ENCODE assay signal across 10 mouse cellular contexts in genomic region chr2:147877543-147877904, GRCm38 (mm10).
A peak's percentile ranks its signal among the peaks of the same experiment; 100 is the strongest.
DNase-seq lines count a peak whose midpoint lies in the region; ATAC-seq and TF ChIP-seq lines count a peak whose summit lies in the region.
"Had no signal": no experiment of that assay in that cellular context is flagged by ENCODE, and none has a peak within 500 bp of the region (broad histone marks: within the 10 kb centered on the region; RNA-seq: fewer than 3 reads in every experiment).

No protein-coding gene starts in this region.

- peaks cover 7% of the 10 kb centered on the region; the same call in 1 of the 2 replicates for H3K4me1 ChIP-seq in kidney, postnatal 0 days (replicated peaks; ENCODE audit: insufficient read depth, low read length)
- H3K4me1 ChIP-seq in forebrain, embryonic 13.5 days, result peaks cover 22% of the 10 kb centered on the region
- H3K4me1 ChIP-seq in limb, embryonic 13.5 days, result peaks cover 14% of the 10 kb centered on the region
- H3K4me1 ChIP-seq in neural tube, embryonic 15.5 days, result peaks cover 23% of the 10 kb centered on the region
- H3K4me1 ChIP-seq in cerebellum, adult 2 months (ENCODE audit: control insufficient read depth, insufficient read depth, low read length), result no peaks in the 10 kb centered on the region

- H3K9ac ChIP-seq in kidney, postnatal 0 days (ENCODE audit: low read depth, low read length), result no peak overlapping the region
- 0 out of 2 replicates have a peak overlapping the region, but pooled peaks have one; percentile 48 for H3K9ac ChIP-seq in forebrain, embryonic 13.5 days
- H3K9ac ChIP-seq in limb, embryonic 13.5 days, result 0 out of 2 replicates have a peak overlapping the region, but pooled peaks have one; percentile 45
- 0 out of 2 replicates have a peak overlapping the region, but pooled peaks have one; percentile 30 for H3K9ac ChIP-seq in neural tube, embryonic 15.5 days (replicated peaks)

- 0 out of 2 replicates have a peak, but pooled peaks cover 3% of the 10 kb centered on the region for H3K27me3 ChIP-seq in kidney, postnatal 0 days (ENCODE audit: insufficient read depth, low read length)
- H3K27me3 ChIP-seq in forebrain, embryonic 13.5 days, result peaks cover 24% of the 10 kb centered on the region
- peaks cover 35% of the 10 kb centered on the region for H3K27me3 ChIP-seq in limb, embryonic 13.5 days
- H3K27me3 ChIP-seq in neural tube, embryonic 15.5 days (replicated peaks), result peaks cover 26% of the 10 kb centered on the region
- peaks cover 2% of the 10 kb centered on the region; the same call in 1 of the 2 replicates for H3K27me3 ChIP-seq in cerebellum, adult 2 months (ENCODE audit: control insufficient read depth, insufficient read depth, low read length)

- no peak for ATAC-seq in kidney, postnatal 0 days (replicated peaks; ENCODE audit: low FRiP score, low read depth)
- 0 out of 2 replicates have a peak, but pooled peaks have one; percentile 16 for ATAC-seq in forebrain, embryonic 13.5 days
- no peak for ATAC-seq in limb, embryonic 13.5 days (ENCODE audit: low FRiP score, low read depth)
- ATAC-seq in neural tube, embryonic 15.5 days (ENCODE audit: low FRiP score), result no peak
- ATAC-seq in CD4-positive, CD25-positive, alpha-beta regulatory T cell, adult 4 months, result no peak

- peak overlapping the region; percentile 37 for H3K4me3 ChIP-seq in kidney, postnatal 0 days (replicated peaks; ENCODE audit: low read depth, low read length)
- H3K4me3 ChIP-seq in forebrain, embryonic 13.5 days, result peak overlapping the region; percentile 36
- H3K4me3 ChIP-seq in limb, embryonic 13.5 days, result peak overlapping the region; percentile 38
- peak overlapping the region; percentile 39 for H3K4me3 ChIP-seq in neural tube, embryonic 15.5 days (replicated peaks)
- no peak overlapping the region for H3K4me3 ChIP-seq in cerebellum, adult 2 months (replicated peaks; ENCODE audit: insufficient read depth, low read depth, low read length)

- TF ChIP-seq CTCF in kidney, postnatal 0 days (IDR thresholded peaks at IDR 0.05; ENCODE audit: low read depth), result no peak
- no peak for TF ChIP-seq CTCF in cerebellum, adult 2 months (IDR thresholded peaks at IDR 0.05; ENCODE audit: borderline replicate concordance, insufficient read depth, low read depth, low read length)

- DNase-seq in kidney, postnatal 0 days (ENCODE audit: low spot score), result peak; percentile 8
- DNase-seq in kidney, postnatal 10 days, result no peak
- no peak for DNase-seq in cerebellum, adult 2 months
- no peak for DNase-seq in layer of hippocampus, adult 18-20 months (ENCODE audit: low spot score in 2 of 2)
- DNase-seq: adrenal gland, adult 8-10 months; kidney, adult 9 months had no signal

- TF ChIP-seq POLR2A in cerebellum, adult 2 months (IDR thresholded peaks at IDR 0.05; ENCODE audit: borderline replicate concordance, insufficient read depth, low read length), result no peak

- H3K9me3 ChIP-seq in kidney, postnatal 0 days (replicated peaks; ENCODE audit: low read length), result no peaks in the 10 kb centered on the region
- H3K9me3 ChIP-seq in forebrain, embryonic 13.5 days (replicated peaks), result no peaks in the 10 kb centered on the region
- H3K9me3 ChIP-seq in limb, embryonic 13.5 days, result no peaks in the 10 kb centered on the region
- H3K9me3 ChIP-seq in neural tube, embryonic 15.5 days (replicated peaks), result no peaks in the 10 kb centered on the region

- peak overlapping the region; percentile 52 for H3K4me2 ChIP-seq in kidney, postnatal 0 days (ENCODE audit: low read length)
- H3K4me2 ChIP-seq in forebrain, embryonic 13.5 days, result peak overlapping the region; percentile 64
- peak overlapping the region; percentile 60 for H3K4me2 ChIP-seq in limb, embryonic 13.5 days (replicated peaks)
- peak overlapping the region; percentile 70 for H3K4me2 ChIP-seq in neural tube, embryonic 15.5 days

- WGBS in kidney, postnatal 0 days, result 7% methylated on average over 4 of the region's 4 CpGs
- WGBS in forebrain, embryonic 13.5 days, result 2% methylated on average over 4 of the region's 4 CpGs
- 10% methylated on average over 4 of the region's 4 CpGs for WGBS in limb, embryonic 13.5 days
- WGBS in neural tube, embryonic 15.5 days, result 6% methylated on average over 4 of the region's 4 CpGs
- 6% methylated on average over 4 of the region's 4 CpGs for WGBS in cerebellum, adult 2 months

- H3K36me3 ChIP-seq in kidney, postnatal 0 days (ENCODE audit: insufficient read depth, low read length), result no peaks in the 10 kb centered on the region
- no peaks in the 10 kb centered on the region for H3K36me3 ChIP-seq in forebrain, embryonic 13.5 days (ENCODE audit: poor library complexity, severe bottlenecking)
- no peaks in the 10 kb centered on the region for H3K36me3 ChIP-seq in limb, embryonic 13.5 days
- H3K36me3 ChIP-seq in neural tube, embryonic 15.5 days, result no peaks in the 10 kb centered on the region

- H3K27ac ChIP-seq in kidney, postnatal 0 days, result no peak overlapping the region
- H3K27ac ChIP-seq in forebrain, embryonic 13.5 days, result no peak overlapping the region
- H3K27ac ChIP-seq in limb, embryonic 13.5 days, result no peak overlapping the region
- no peak overlapping the region for H3K27ac ChIP-seq in neural tube, embryonic 15.5 days (replicated peaks)
- H3K27ac ChIP-seq in cerebellum, adult 2 months (ENCODE audit: insufficient read depth, low read length), result no peak overlapping the region
